Mouse (Mus musculus) bone marrow macrophage, adult 2 months (primary cell): ENCODE results near the gene Rhoc.

Experiments
- CTCF ChIP-seq: IDR thresholded peaks from 2 replicates; pipeline ENCODE4 v1.5.1; 2012; ENCODE audit warnings: low read depth, mild to moderate bottlenecking, low read length, moderate library complexity
- POLR2A ChIP-seq: IDR thresholded peaks from 2 replicates; pipeline ENCODE4 v1.6.1; 2012; ENCODE audit warnings: mild to moderate bottlenecking, low read depth, low read length, borderline replicate concordance

DNA sequence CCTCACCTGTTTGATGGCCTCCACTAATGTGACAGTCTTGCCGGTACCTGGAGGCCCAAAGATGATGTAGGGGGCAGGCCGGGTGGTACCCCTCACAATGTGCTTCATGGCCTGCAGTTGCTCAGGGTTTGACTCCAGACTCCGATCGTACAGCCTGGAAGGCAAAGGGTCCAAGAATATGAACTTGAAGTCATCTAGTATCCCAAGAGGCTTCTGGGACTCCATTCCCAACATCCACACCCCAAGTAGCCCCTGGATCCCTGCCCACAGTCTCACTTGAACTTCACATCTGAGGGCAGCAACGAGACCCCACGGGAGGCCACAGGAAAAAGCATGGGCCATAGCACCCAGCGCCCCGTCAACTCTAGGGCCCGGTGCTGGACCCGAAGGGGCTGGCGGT is 12.5 kb downstream of the Rhoc start:
- no peak for TF ChIP-seq CTCF
- TF ChIP-seq POLR2A, result no peak
